Mouse (Mus musculus): ENCODE results near the gene Gm5105. TPM values are rescaled to one million over a fixed set of nuclear protein-coding genes. Genes with fewer than 3 reads are reported as not detected.

Gm5105 gene
- total RNA-seq (2023): not detected

DNA sequence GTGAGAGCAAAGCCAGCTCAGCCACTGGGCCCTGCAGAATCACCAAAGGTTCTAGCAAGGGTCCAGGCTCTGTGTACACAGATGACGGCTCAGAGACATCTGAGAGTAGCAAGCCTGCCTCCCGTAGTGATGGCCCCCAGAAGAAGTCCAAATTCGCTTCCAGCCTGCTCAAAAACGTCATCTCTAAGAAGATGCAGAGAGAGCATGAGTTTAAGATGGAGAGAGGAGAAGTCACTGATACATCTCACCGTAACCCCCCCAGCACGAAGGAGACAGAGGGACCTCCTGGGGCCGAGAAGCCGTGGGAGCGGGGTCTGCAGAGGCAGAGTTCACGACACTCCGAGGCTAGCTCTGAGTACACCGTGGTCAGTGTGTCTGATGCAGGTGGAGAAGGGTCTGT is at the start of gene Gm5105:
Gene Gm5105, minus strand, starts transcription at position 101 of the 400 bp plus-strand sequence.

DNA sequence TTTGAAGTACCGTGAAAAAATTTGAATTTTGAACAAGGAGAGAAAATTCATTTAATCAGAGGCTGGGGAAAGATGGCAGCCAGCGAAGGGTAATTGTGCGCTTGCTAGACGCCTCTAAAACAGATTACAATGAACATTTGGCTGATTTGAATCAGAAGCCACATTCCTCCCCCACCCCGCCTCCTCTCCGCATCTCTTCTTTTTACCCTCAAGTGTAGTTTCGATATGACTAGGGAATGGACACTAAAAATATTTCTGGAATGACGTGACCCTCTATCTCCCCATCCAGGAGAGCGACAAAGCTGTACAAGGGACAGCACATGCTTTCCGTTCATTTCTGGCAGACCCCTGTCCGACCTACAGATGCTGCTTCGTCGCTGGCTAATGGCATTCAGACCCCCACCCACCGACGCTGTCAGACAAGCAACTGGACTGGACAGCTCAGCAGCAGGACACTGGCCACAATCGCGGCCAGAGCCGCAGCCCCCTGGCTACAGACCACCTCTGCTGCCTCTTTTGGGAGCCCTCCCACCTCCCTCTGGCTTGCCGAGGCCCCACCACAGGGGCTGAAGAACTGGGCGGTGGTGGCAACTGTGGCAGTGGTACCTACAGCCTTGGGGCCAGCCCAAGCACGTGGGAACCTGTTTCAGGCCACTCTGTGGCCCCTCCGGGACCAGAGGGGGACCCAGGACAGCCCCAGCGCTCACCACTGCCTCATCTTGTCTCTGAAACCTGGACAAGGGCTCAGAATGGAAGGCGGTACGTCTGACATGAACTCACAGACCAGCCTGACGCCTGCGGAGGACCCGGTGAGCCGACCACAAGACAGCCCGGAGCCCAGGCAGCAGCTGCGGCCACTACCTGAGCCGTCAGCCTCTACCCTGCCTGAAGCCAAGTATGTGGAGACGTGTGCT is 2.2 kb downstream of the Gm5105 start, which contains the start of gene 1110002E22Rik:
Gene 1110002E22Rik, plus strand, starts transcription at position 321 of the 914 bp plus-strand sequence.

Other genes with a start within 250 kb of the Gm5105 start
- 100 to 1,000 TPM; 351 to 420 TPM for gene H2afz, start 202.9 kb downstream of the Gm5105 start, total RNA-seq (2023)
- gene Dnajb14, start 199.7 kb downstream of the Gm5105 start, total RNA-seq (2023): 10 to 100 TPM; 34.4 to 36.4 TPM
- gene Lamtor3, start 148.9 kb downstream of the Gm5105 start, total RNA-seq (2023): 10 to 100 TPM; 68.4 to 75.6 TPM
- gene Dapp1, start 85.8 kb downstream of the Gm5105 start, total RNA-seq (2023): 10 to 100 TPM; 73.9 to 82.8 TPM
- not detected for gene 1110002E22Rik, start 2.3 kb downstream of the Gm5105 start, total RNA-seq (2023)
- gene Trmt10a, start 76.1 kb upstream of the Gm5105 start, total RNA-seq (2023): 1 to 10 TPM; 2.5 to 4.3 TPM
- gene Mttp, start 77.6 kb upstream of the Gm5105 start, total RNA-seq (2023): 1 to 10 TPM in 1 of 2 experiments, under 1 TPM in 1; 0.85 to 1.1 TPM
- gene 4930579F01Rik, start 126.4 kb upstream of the Gm5105 start, total RNA-seq (2023): not detected
- gene Adh7, start 150.4 kb upstream of the Gm5105 start, total RNA-seq (2023): not detected
- not detected for gene Adh1, start 193.6 kb upstream of the Gm5105 start, total RNA-seq (2023)
- gene Adh6a, start 245.9 kb upstream of the Gm5105 start, total RNA-seq (2023): not detected